Mouse (Mus musculus) testis, adult 2 months (tissue): ENCODE results near the gene Cldn12.

Source experiments
- CTCF ChIP-seq: fragments of 200-500 bp; IDR thresholded peaks from 2 replicates; pipeline ENCODE4 v1.5.1; 2012; ENCODE audit warnings: low read depth, mild to moderate bottlenecking, inconsistent platforms, low read length, moderate library complexity; ENCODE audit not compliant: control insufficient read depth, insufficient read depth, insufficient replicate concordance
- POLR2A ChIP-seq: fragments of 200-500 bp; IDR thresholded peaks from 2 replicates; pipeline ENCODE4 v1.6.1; 2012; ENCODE audit warnings: low read depth, mild to moderate bottlenecking, inconsistent platforms, low read length, moderate library complexity; ENCODE audit not compliant: control insufficient read depth

DNA sequence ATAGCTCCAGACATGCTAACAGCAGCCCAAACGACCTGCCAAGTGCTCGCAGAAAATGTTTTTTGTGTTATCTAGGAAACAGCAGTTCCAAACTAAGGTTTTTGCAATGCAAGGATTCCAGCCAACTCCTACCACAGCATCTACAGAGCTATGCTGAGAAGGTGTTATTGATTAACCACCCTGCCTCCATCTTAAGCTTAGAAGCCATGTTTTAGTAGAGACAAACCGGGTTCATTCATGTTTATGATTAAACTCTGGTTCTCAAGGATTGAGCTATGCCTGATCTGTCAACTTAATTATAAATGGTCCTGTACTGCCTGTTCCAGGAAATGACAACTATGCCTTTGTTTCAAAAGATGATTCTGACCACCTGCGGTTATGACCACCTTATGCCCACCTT lies 38.6 kb downstream of the Cldn12 start:
- TF ChIP-seq POLR2A (no peak), CTCF (no peak)
